Mouse (Mus musculus) ovary, postnatal 36 days (tissue): ENCODE data around the gene Immp2l.
"Not testable (repeated sequence)": the region's sequence is repeated elsewhere in the genome, so short reads cannot be mapped to it uniquely, and the experiment has no call there.

Experiments used
- DNase-seq: peaks from one replicate; pipeline ENCODE4 v3.0.0; 2022; ENCODE audit warnings: low spot score, mixed read lengths

Immp2l gene

DNA sequence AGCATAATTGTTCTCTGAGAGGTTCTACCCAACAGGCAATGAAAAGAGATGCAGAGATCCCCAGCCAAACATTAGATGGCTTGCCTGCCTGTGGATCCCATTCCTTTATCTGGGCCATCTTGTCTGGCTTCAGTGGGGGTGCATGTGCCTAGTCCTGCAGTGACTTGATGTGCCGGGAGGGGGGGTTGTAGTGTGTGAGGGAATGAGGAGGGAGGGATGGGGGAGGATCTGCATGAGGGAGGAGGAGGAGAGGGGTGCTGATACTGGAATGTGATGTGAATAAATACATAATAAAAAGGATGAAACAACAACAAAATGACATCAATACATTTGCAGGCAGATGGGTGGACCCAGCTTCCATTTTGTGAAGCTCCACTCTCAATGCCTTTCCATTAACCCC is 658.3 kb downstream of the Immp2l start:
- no peak for DNase-seq

GRCm38 (mm10) chr12:41689809-41690208 is 665.9 kb downstream of the Immp2l start:
- no peak for DNase-seq

- no peak for DNase-seq
These were observed 686.7 kb downstream of the Immp2l start for GRCm38 (mm10) chr12:41710608-41711007.

GRCm38 (mm10) chr12:41716946-41717345 is 693.1 kb downstream of the Immp2l start:
- DNase-seq, result no peak

DNA sequence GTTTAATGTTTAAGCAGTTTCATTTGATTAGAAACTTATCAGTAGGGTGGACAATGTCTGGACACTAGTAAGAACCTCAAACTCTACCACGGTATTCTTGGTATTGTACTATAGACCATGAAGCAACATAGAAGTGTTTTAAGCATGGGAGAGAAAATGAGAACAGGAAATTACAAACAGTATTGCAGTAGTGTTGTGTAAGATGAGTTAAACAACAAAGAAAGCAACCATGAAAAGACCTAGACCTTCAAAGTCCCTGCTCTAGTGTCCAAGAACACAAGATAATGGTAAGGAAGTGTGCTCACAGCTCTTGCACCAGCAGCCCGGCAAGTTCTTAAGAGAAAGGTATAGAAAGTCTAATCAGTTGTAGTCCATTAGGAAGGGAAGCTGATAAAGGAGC is 700.7 kb downstream of the Immp2l start:
- no peak for DNase-seq

- no peak for DNase-seq
These were observed 702.8 kb downstream of the Immp2l start for GRCm38 (mm10) chr12:41726720-41727119.

- DNase-seq, result no peak
These were observed 703.3 kb downstream of the Immp2l start for GRCm38 (mm10) chr12:41727221-41727620.

DNA sequence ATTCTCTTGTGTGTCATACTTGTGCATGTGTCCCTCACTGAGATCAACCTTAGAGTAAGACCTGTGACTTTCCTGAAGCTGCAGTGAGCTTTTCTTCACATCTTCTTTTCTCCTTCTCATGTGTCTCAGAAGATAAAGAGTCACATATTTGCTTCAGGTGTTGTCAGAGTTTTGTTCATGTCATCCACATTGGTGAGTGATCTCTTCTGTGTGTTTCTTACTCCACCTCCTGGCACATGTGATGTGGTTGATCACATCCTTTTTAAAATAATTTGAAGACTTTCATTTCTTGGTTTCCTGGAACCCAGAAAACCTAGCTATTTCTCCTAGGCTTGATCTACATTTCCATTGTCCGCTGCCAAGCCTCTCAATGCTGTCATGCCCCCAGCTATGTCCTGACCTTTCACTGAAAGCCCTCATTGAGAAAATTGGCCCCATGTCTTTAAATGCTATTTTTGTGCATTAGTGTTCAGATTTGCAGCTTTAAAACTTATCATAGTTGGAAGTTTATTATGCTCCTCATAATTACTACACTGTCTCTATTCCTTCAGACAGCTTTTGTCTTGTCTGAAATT is 704.0 kb downstream of the Immp2l start:
- no peak for DNase-seq

DNA sequence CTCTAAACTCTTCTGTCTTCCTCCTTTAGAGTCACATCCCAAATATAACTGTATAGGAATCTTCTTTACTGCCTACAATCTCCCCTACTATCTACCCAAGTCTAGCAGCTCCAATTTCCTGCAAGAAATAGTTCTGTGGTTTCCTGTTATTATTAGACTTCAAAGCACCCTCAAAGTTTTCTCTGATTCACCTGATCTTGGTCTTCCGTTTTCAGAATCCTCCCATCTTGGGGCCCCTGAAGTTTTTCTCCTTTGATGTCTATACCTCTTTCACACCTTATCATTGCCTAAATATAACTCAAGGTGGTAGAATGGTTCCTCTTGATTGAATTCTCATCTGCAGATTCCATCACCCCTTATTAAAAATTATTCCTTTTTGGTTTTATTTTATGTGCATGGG is 704.6 kb downstream of the Immp2l start:
- DNase-seq, result no peak

DNA sequence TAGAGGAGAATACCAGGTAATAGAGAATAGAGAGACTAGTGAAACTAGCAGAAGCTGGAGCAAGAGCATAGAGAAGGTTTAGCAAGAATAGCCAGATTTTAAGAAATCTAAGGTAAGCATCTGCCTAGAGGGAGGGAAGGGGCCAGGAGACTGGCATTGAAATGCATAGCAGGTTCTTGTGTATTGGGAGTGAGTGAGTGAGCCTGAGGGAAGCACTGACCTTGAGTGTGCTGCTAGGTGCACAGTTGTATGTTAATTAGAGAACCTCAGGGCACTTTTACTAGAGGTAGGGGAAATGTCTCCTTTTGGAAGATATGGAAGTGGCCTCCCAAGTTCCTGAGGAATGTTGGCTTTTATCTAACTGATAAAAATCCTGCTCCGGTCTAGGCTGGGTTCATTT is 705.9 kb downstream of the Immp2l start:
- no peak for DNase-seq

DNA sequence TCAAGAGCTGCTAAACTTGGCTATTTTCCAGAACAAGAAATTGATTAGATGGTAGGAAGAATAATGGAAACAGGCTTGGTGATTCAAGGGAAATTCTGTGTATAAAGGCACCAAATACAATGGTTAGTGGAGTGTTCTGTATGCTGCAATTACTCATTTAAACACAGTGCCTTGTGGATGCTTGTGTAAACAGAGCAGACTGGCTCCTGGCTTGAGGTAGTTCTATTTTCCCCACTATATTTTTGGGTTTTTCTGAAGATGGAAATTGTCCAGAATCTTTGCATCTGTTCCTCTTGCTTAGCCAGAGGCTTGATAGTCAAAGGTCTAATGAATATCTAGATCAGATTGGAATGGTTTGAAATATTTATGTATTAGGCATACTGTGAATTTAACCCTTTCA is 709.3 kb downstream of the Immp2l start:
- DNase-seq, result no peak

GRCm38 (mm10) chr12:41742887-41743286 is 719.0 kb downstream of the Immp2l start:
- no peak for DNase-seq

- no peak for DNase-seq
These were observed 739.5 kb downstream of the Immp2l start for GRCm38 (mm10) chr12:41763396-41763795.

DNA sequence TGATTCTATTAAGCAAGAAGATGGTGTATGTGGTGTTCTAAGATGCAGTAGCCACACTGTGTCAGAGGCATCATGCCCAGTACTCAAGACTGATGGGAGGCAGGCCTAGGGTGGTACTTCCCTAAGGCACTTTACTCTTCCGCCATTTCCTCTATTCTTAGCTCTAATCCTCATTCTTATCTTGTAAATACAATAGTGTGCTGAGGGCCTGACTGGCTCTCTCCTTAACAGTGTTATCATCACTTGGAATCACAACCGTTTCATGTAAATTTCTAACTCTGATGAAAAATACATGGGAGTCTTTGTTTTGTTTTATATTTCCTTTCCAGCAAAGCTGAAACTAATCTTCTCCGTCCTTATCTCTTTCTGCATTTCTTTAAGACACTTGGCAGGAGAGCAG is 750.1 kb downstream of the Immp2l start:
- DNase-seq, result no peak

DNA sequence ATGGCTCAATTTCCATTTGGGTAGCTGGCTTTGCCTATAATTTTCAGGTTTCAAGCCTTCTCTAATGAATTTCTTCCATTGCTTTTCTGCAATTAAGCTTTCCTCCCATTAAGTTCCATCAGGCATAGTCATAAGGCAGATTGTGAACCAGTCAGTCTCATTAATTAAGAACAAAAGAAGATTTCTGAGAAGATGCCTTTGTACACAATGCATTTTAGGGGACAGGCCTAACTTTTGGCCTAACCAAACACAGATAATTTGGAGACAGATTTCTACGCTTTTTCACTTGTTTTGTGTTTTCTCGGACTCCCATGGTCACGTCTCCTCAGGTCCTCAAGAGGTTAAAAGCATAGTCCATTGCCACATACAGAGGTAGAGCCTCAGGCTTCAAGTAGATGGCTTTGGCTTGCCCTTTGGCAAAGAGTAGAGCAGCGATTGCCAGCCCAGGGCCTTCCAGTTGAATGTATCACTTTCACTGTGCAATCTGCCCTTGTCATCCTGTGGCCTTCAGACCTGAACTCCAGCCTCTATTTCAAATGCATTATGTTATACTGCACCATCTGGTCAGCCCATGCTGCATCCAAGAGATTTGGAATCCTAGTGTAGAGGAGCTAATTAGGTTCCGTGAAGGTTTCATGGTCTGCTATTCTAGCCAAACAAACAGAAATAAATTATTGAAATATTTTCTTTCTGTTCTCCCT is 750.9 kb downstream of the Immp2l start:
- no peak for DNase-seq

DNA sequence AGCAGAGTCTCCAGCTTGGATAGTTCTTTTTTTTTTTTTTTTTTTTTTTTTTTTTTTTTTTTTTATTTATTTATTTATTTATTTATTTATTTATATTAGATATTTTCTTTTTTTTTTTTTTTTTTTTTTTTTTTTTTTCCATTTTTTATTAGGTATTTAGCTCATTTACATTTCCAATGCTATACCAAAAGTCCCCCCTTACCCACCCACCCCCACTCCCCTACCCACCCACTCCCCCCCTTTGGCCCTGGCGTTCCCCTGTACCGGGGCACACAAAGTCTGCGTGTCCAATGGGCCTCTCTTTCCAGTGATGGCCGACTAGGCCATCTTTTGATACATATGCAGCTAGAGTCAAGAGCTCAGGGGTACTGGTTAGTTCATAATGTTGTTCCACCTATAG is 753.9 kb downstream of the Immp2l start:
- not testable (repeated sequence) for DNase-seq

- not testable (repeated sequence) for DNase-seq
These were observed 769.8 kb downstream of the Immp2l start for GRCm38 (mm10) chr12:41793681-41794080.

- no peak for DNase-seq
These were observed 805.6 kb downstream of the Immp2l start for GRCm38 (mm10) chr12:41829517-41829916.

DNA sequence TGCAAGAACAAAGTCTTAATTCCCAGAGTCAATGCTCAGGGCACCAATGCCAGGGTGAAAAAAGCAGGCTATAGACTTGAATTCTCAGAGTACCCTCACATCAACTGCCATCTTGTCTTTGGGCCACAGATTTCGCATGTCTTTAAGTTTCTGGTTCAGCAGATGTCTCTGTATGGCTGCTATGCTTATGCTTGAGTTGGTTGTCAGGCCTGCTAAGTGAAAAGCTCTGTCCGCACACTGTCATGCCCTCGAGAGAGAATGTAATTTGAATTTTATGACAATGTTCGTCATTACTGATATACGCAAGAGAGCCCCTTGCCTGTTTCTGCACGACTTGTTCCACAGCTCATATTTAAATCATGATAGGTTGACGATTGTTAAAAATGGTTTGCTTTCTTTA is 807.8 kb downstream of the Immp2l start:
- DNase-seq, result no peak

DNA sequence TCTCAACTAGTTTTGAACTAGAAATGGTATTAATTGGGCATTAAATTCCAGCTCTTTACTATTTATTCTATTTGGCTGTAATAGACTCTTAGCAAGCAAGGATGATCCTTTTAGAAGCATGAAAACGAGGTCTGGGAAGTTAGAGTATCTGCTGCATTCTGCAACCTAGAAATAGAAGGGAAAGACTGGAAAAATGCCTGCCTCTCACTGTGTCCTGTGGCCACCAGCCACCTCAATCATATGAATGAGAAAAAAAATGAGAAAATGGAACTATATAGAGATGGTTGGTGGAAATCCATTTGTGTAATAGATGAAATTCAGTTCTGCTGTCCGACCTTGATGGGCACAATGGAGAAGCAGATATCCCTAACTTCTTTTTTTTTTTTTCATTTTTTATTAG is 810.8 kb downstream of the Immp2l start:
- no peak for DNase-seq

DNA sequence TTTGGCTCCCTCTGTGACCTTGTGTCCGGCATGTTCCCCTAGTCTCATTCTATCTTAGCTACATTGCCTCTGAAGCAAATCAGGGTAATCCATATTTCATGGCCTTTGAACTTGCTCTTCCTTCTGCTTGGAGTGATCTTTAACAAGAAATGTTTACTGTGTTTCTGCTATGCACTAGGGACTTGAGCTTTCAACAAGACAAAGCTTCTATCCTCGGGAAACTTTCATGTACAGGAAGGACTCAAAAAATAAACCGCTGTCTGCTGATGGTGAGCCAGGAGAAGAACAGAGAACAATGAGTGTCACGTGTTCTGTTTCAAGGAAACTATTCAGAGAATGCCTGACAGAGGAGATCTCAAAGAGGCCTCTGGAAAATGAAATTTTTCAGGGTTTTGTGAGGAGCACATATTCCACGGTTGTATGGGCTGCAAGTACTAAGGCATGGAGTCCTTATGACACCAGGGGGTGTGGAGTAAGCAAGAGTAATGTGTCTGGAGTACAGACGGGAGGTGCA is 814.5 kb downstream of the Immp2l start:
- DNase-seq, result no peak

DNA sequence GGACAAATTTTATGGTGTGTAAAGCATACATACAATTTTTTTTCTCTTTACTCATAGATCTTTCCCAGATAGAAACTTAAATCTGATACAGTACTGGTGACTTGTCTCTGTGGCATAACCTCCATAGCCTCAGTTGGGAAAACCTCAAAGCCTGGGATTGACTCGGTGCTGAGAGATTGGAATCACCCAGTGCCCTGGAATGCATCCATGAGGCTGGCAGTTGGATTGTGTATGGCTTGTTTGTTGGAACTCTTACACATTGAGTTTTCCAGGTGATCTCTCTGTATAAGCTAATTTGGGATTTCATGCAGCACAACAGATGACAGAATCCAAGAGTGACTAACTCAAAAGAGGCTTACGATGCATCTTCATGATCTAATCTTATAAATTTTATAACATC is 815.4 kb downstream of the Immp2l start:
- no peak for DNase-seq

DNA sequence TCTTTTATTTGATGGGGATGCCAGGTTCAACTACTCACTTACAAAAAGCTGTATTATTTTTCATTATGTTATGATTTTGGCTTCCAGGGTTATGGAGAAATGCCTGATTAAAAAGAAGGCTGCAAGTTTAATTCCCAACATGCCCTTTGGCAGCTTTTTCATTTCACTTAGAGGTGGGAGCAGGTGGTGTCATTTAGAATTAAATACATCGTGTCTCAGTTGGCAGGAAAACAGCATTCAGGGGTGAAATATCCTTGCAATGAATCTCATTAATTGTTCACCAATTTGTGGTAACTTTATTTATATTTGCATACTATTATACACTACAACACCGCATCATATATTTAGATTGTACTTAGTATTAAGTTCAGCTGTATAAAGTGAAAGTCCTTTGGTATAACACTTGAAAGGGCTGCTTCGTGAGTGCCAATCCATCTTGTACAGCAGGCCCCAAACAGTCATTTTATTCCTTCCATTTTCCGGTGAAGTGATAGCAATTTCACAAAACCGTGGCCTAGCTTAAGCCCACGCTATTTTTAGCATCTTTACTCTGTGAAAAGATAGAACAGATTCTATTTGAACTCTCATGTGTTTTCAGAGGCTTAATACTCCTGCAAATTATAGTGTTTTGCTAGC is 818.9 kb downstream of the Immp2l start:
- DNase-seq, result no peak
